Mouse (Mus musculus) lung, embryonic 15.5 days (tissue): Measurements from ENCODE around the gene Rfk. TPM values are rescaled to one million over a fixed set of nuclear protein-coding genes. Genes with fewer than 3 reads are reported as not detected.
A peak's percentile ranks its signal among the peaks of the same experiment; 100 is the strongest.

ENCODE experiments used
- ATAC-seq: fragments of 200-750 bp; cut with Nextera tagmentation; 2 replicates; pipeline ENCODE4 v1.8.0; 2017; ENCODE audit warnings: moderate number of reproducible peaks, borderline replicate concordance; ENCODE audit not compliant: low FRiP score, low TSS enrichment; ENCODE audit errors: extremely low read depth
- H3K27ac ChIP-seq: fragments of 300-500 bp; sonication (generic); 2 replicates; pipeline ENCODE4 v1.5.1; 2015; ENCODE audit warnings: moderate library complexity, mild to moderate bottlenecking, inconsistent platforms
- H3K27me3 ChIP-seq: fragments of 300-500 bp; sonication (generic); 2 replicates; pipeline ENCODE4 v1.6.1; 2015; ENCODE audit warnings: inconsistent platforms
- H3K36me3 ChIP-seq: fragments of 300-500 bp; sonication (generic); 2 replicates; pipeline ENCODE4 v1.6.1; 2015; ENCODE audit warnings: inconsistent platforms
- H3K4me1 ChIP-seq: fragments of 300-500 bp; sonication (generic); 2 replicates; pipeline ENCODE4 v1.6.1; 2015; ENCODE audit warnings: inconsistent platforms
- H3K4me2 ChIP-seq: fragments of 300-500 bp; sonication (generic); 2 replicates; pipeline ENCODE4 v1.6.1; 2015; ENCODE audit warnings: inconsistent platforms, mild to moderate bottlenecking, moderate library complexity
- H3K4me3 ChIP-seq: fragments of 300-500 bp; sonication (generic); 2 replicates; pipeline ENCODE4 v1.5.1; 2015; ENCODE audit warnings: mild to moderate bottlenecking, inconsistent platforms
- H3K9ac ChIP-seq: fragments of 300-500 bp; sonication (generic); 2 replicates; pipeline ENCODE4 v1.6.1; 2015; ENCODE audit warnings: inconsistent platforms
- H3K9me3 ChIP-seq: fragments of 300-500 bp; sonication (generic); 2 replicates; pipeline ENCODE4 v1.6.1; 2016; ENCODE audit warnings: inconsistent platforms
- WGBS: fragments of 180-500 bp; shearing (Covaris S2); methylation state at CpG from one replicate; pipeline ENCODE4 v1.1.7; 2015; 5-methylcytosine and 5-hydroxymethylcytosine counted together
- polyA plus RNA-seq: library from polyadenylated mRNA; unstranded; fragments of >200 nt; fragmentation: Nextera tagmentation; extraction: Ambion mirVana; gene quantifications from 2 replicates; pipeline ENCODE4 v1.2.1, GENCODE M21; 2015

Gene Rfk
- polyA plus RNA-seq, 1 experiment from 2014 or later, result 75.4 TPM

GRCm38 (mm10) chr19:17359315-17359890, 34.4 kb upstream of the Rfk start:
- H3K36me3 ChIP-seq, result no peaks in the 10 kb centered on the region
- peaks cover 8% of the 10 kb centered on the region; the same call in 1 of the 2 replicates for H3K4me1 ChIP-seq
- H3K9ac ChIP-seq, result no peak overlapping the region
- H3K4me2 ChIP-seq, result no peak overlapping the region; the same call in 1 of the 2 replicates
- 0 out of 2 replicates have a peak overlapping the region, but pooled peaks have one; percentile 36 for H3K27ac ChIP-seq
- peak; percentile 41; the same call in 1 of the 2 replicates for ATAC-seq
- WGBS, result 61% methylated on average over 14 of the region's 14 CpGs
- no peak overlapping the region for H3K4me3 ChIP-seq
- no peaks in the 10 kb centered on the region for H3K27me3 ChIP-seq
- H3K9me3 ChIP-seq, result no peaks in the 10 kb centered on the region

- no peak for ATAC-seq
- H3K4me1 ChIP-seq, result 0 out of 2 replicates have a peak, but pooled peaks cover 8% of the 10 kb centered on the region
- no peak overlapping the region for H3K4me3 ChIP-seq
- WGBS, result 67% methylated on average over 2 of the region's 2 CpGs
- no peak overlapping the region for H3K9ac ChIP-seq
- no peaks in the 10 kb centered on the region for H3K27me3 ChIP-seq
- no peaks in the 10 kb centered on the region for H3K9me3 ChIP-seq
- H3K4me2 ChIP-seq, result no peak overlapping the region
- H3K27ac ChIP-seq, result no peak overlapping the region
- H3K36me3 ChIP-seq, result no peaks in the 10 kb centered on the region
Observed at GRCm38 (mm10) chr19:17361181-17361580, 32.7 kb upstream of the Rfk start.

GRCm38 (mm10) chr19:17364741-17365140, 29.1 kb upstream of the Rfk start:
- H3K4me1 ChIP-seq, result no peaks in the 10 kb centered on the region
- no peak for ATAC-seq
- WGBS, result 35% methylated on average over 3 of the region's 3 CpGs
- H3K27ac ChIP-seq, result no peak overlapping the region
- H3K9me3 ChIP-seq, result no peaks in the 10 kb centered on the region
- H3K27me3 ChIP-seq, result no peaks in the 10 kb centered on the region
- no peak overlapping the region for H3K4me3 ChIP-seq
- no peak overlapping the region for H3K4me2 ChIP-seq
- no peaks in the 10 kb centered on the region for H3K36me3 ChIP-seq
- H3K9ac ChIP-seq, result no peak overlapping the region

- ATAC-seq, result no peak
- Histone ChIP-seq H3K9ac (no peak overlapping the region), H3K27ac (no peak overlapping the region), H3K36me3 (no peaks in the 10 kb centered on the region), H3K4me1 (no peaks in the 10 kb centered on the region), H3K4me2 (no peak overlapping the region), H3K27me3 (no peaks in the 10 kb centered on the region), H3K9me3 (no peaks in the 10 kb centered on the region), H3K4me3 (no peak overlapping the region)
- 89% methylated on average over 8 of the region's 8 CpGs for WGBS
Observed at GRCm38 (mm10) chr19:17366364-17367090, 27.3 kb upstream of the Rfk start.

- H3K4me2 ChIP-seq, result no peak overlapping the region
- 67% methylated on average over 9 of the region's 9 CpGs for WGBS
- no peak overlapping the region for H3K27ac ChIP-seq
- H3K9me3 ChIP-seq, result no peaks in the 10 kb centered on the region
- no peak for ATAC-seq
- no peaks in the 10 kb centered on the region for H3K4me1 ChIP-seq
- H3K36me3 ChIP-seq, result no peaks in the 10 kb centered on the region
- H3K27me3 ChIP-seq, result no peaks in the 10 kb centered on the region
- H3K4me3 ChIP-seq, result no peak overlapping the region
- H3K9ac ChIP-seq, result no peak overlapping the region
Observed at GRCm38 (mm10) chr19:17368557-17368956, 25.3 kb upstream of the Rfk start.

- no peak for ATAC-seq
- H3K36me3 ChIP-seq, result no peaks in the 10 kb centered on the region
- no peak overlapping the region for H3K27ac ChIP-seq
- H3K4me1 ChIP-seq, result no peaks in the 10 kb centered on the region
- no peaks in the 10 kb centered on the region for H3K9me3 ChIP-seq
- no peak overlapping the region for H3K4me3 ChIP-seq
- H3K4me2 ChIP-seq, result no peak overlapping the region
- no peaks in the 10 kb centered on the region for H3K27me3 ChIP-seq
- no peak overlapping the region for H3K9ac ChIP-seq
- WGBS, result 37% methylated on average over 7 of the region's 7 CpGs
Observed at GRCm38 (mm10) chr19:17369581-17369980, 24.3 kb upstream of the Rfk start.

GRCm38 (mm10) chr19:17372701-17373100, 21.1 kb upstream of the Rfk start, which contains the start of gene Gcnt1:
Gene Gcnt1 (minus strand): TSS chr19:17372844.
- Histone ChIP-seq H3K27me3 (no peaks in the 10 kb centered on the region), H3K9me3 (no peaks in the 10 kb centered on the region), H3K4me1 (no peaks in the 10 kb centered on the region), H3K9ac (no peak within 1 kb of the TSS), H3K27ac (no peak within 1 kb of the TSS), H3K4me3 (no peak within 1 kb of the TSS), H3K4me2 (no peak within 1 kb of the TSS), H3K36me3 (no peaks in the 10 kb centered on the region)
- no peak for ATAC-seq
- 77% methylated on average over 3 of the region's 3 CpGs for WGBS

- no peak overlapping the region for H3K9ac ChIP-seq
- ATAC-seq, result no peak
- H3K4me2 ChIP-seq, result no peak overlapping the region
- H3K27ac ChIP-seq, result no peak overlapping the region
- no peaks in the 10 kb centered on the region for H3K36me3 ChIP-seq
- H3K27me3 ChIP-seq, result no peaks in the 10 kb centered on the region
- H3K4me1 ChIP-seq, result no peaks in the 10 kb centered on the region
- no peaks in the 10 kb centered on the region for H3K9me3 ChIP-seq
- no peak overlapping the region for H3K4me3 ChIP-seq
Observed at GRCm38 (mm10) chr19:17378845-17379244, 15.0 kb upstream of the Rfk start.

- H3K27ac ChIP-seq, result no peak overlapping the region
- no peaks in the 10 kb centered on the region for H3K9me3 ChIP-seq
- 45% methylated on average over 7 of the region's 7 CpGs for WGBS
- no peak overlapping the region for H3K4me2 ChIP-seq
- H3K4me3 ChIP-seq, result no peak overlapping the region
- no peak for ATAC-seq
- no peaks in the 10 kb centered on the region for H3K27me3 ChIP-seq
- H3K36me3 ChIP-seq, result no peaks in the 10 kb centered on the region
- no peak overlapping the region for H3K9ac ChIP-seq
- no peaks in the 10 kb centered on the region for H3K4me1 ChIP-seq
Observed at GRCm38 (mm10) chr19:17380549-17380948, 13.3 kb upstream of the Rfk start.

GRCm38 (mm10) chr19:17382807-17383397, 10.9 kb upstream of the Rfk start:
- Histone ChIP-seq H3K27ac (no peak overlapping the region), H3K4me3 (no peak overlapping the region), H3K4me2 (no peak overlapping the region), H3K36me3 (no peaks in the 10 kb centered on the region), H3K27me3 (no peaks in the 10 kb centered on the region), H3K4me1 (no peaks in the 10 kb centered on the region), H3K9ac (no peak overlapping the region), H3K9me3 (no peaks in the 10 kb centered on the region)
- no peak for ATAC-seq
- WGBS, result 78% methylated on average over 6 of the region's 6 CpGs

GRCm38 (mm10) chr19:17385022-17385421, 8.8 kb upstream of the Rfk start:
- H3K9ac ChIP-seq, result no peak overlapping the region
- H3K9me3 ChIP-seq, result no peaks in the 10 kb centered on the region
- 90% methylated on average over 4 of the region's 4 CpGs for WGBS
- H3K27ac ChIP-seq, result no peak overlapping the region
- H3K36me3 ChIP-seq, result no peaks in the 10 kb centered on the region
- no peaks in the 10 kb centered on the region for H3K4me1 ChIP-seq
- no peak overlapping the region for H3K4me2 ChIP-seq
- no peak for ATAC-seq
- H3K27me3 ChIP-seq, result no peaks in the 10 kb centered on the region
- H3K4me3 ChIP-seq, result no peak overlapping the region

GRCm38 (mm10) chr19:17385426-17385825, 8.4 kb upstream of the Rfk start:
- Histone ChIP-seq H3K4me1 (no peaks in the 10 kb centered on the region), H3K27me3 (no peaks in the 10 kb centered on the region), H3K4me2 (no peak overlapping the region), H3K4me3 (no peak overlapping the region), H3K36me3 (no peaks in the 10 kb centered on the region), H3K9ac (no peak overlapping the region), H3K27ac (no peak overlapping the region), H3K9me3 (no peaks in the 10 kb centered on the region)
- WGBS, result 76% methylated on average over 1 of the region's 1 CpGs
- ATAC-seq, result no peak
